Mouse (Mus musculus) midbrain, embryonic 10.5 days (tissue): Measurements from ENCODE around the gene Olfr1097. TPM values are rescaled to one million over a fixed set of nuclear protein-coding genes. Genes with fewer than 3 reads are reported as not detected.

Experiments used
- DNase-seq: peaks from one replicate; pipeline ENCODE4 v3.0.0-alpha.2; 2017; ENCODE audit warnings: low spot score
- H3K27ac ChIP-seq: fragments of 300-500 bp; sonication (generic); replicated peaks from 2 replicates; pipeline ENCODE4 v1.5.1; 2016; ENCODE audit warnings: mild to moderate bottlenecking
- H3K27me3 ChIP-seq: fragments of 300-500 bp; sonication (generic); 2 replicates; pipeline ENCODE4 v1.6.1; 2016; ENCODE audit warnings: low read depth, mild to moderate bottlenecking; ENCODE audit not compliant: poor library complexity, severe bottlenecking
- H3K36me3 ChIP-seq: fragments of 300-500 bp; sonication (generic); 2 replicates; pipeline ENCODE4 v1.6.1; 2016; ENCODE audit warnings: mild to moderate bottlenecking, moderate library complexity
- H3K4me1 ChIP-seq: fragments of 300-500 bp; sonication (generic); 2 replicates; pipeline ENCODE4 v1.6.1; 2016
- H3K4me3 ChIP-seq: fragments of 300-500 bp; sonication (generic); 2 replicates; pipeline ENCODE4 v1.5.1; 2016; ENCODE audit warnings: mild to moderate bottlenecking, moderate library complexity
- H3K9me3 ChIP-seq: fragments of 300-500 bp; sonication (generic); replicated peaks from 2 replicates; pipeline ENCODE4 v1.6.1; 2016; ENCODE audit warnings: mild to moderate bottlenecking
- WGBS: fragments of 180-500 bp; shearing (Covaris S2); methylation state at CpG from one replicate; pipeline ENCODE4 v1.1.7; 2016; 5-methylcytosine and 5-hydroxymethylcytosine counted together
- polyA plus RNA-seq: library from polyadenylated mRNA; unstranded; fragments of >200 nt; fragmentation: Nextera tagmentation; extraction: Ambion mirVana; gene quantifications from 2 replicates; pipeline ENCODE4 v1.2.1, GENCODE M21; 2016

Gene Olfr1097
- polyA plus RNA-seq, result not detected in 2 replicates

DNA sequence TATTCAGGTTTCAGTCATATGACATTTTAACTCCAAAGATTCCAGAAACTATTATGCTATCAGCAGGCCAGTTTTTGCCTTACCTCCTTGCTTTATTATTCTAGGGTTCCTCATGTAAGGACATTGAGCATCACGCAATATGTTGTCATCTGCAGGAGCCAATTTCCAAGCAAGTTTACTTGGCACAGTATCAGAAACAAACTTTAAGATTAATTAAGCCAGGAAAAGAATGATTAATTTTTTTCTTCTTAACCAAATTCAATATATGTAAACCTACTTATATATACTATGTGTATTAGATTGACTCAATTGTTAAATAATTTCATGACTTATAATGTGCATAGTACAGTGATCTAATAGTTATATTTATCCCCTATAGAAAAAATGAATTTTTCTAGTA is at the start of gene Olfr1097:
Olfr1097 (minus strand) TSS at position 101 of the 400 bp plus-strand sequence.
- 93% methylated on average over 1 of the region's 1 CpGs for WGBS
- no peaks in the 10 kb centered on the region for H3K4me1 ChIP-seq

DNA sequence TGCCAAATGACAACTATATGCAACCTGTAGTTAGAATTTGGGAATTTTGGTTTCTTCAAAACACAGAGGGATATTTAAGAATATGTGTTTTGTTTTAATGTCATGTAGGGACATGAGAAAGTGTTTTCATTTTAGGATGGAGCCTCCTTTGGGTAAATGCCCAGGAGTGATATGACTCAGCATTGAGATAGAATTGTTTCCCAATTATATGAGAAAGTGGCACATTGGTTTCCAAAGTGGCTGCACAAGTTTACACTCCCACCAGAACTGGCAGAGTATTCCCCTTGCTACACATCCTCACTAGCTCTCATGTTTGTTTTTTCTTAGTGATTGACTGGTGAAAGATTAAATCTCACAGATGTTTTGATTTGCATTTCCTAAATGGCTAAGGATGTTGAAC is 34.5 kb upstream of the Olfr1097 start:
- no peak overlapping the region for H3K27ac ChIP-seq
- H3K4me1 ChIP-seq, result no peaks in the 10 kb centered on the region
- H3K36me3 ChIP-seq, result no peaks in the 10 kb centered on the region
- H3K9me3 ChIP-seq, result no peaks in the 10 kb centered on the region
- no peaks in the 10 kb centered on the region for H3K27me3 ChIP-seq
- DNase-seq, result no peak
- no peak overlapping the region for H3K4me3 ChIP-seq

More for the DNA sequence above, at the start of gene Olfr1097:
- Histone ChIP-seq H3K4me3 (no peak within 1 kb of the TSS), H3K27ac (no peak within 1 kb of the TSS), H3K9me3 (no peaks in the 10 kb centered on the region), H3K27me3 (no peaks in the 10 kb centered on the region), H3K36me3 (no peaks in the 10 kb centered on the region)
- no peak for DNase-seq

DNA sequence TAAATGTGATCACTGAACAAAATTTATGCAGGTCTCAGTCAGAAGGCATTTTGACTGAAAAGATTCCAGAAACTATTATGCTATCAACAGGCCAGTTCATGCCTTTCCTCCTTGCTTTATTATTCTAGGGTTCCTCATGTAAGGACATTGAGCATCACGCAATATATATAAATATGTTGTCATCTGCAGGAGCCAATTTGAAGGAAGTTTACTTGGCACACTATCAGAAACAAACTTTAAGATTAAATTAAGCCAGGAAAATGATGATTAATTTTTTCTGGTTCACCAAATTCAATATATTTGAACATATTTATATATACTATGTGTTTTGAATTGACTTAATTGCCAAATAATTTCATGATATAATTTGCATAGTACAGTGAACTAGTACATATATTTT is 32.4 kb upstream of the Olfr1097 start, which contains the start of gene Olfr1098:
Olfr1098 (minus strand) TSS at position 101 of the 400 bp plus-strand sequence.
- WGBS, result 91% methylated on average over 1 of the region's 1 CpGs
- no peaks in the 10 kb centered on the region for H3K4me1 ChIP-seq
- no peaks in the 10 kb centered on the region for H3K27me3 ChIP-seq
- no peaks in the 10 kb centered on the region for H3K9me3 ChIP-seq
- no peak within 1 kb of the TSS for H3K4me3 ChIP-seq
- no peaks in the 10 kb centered on the region for H3K36me3 ChIP-seq
- no peak for DNase-seq
- no peak within 1 kb of the TSS for H3K27ac ChIP-seq

DNA sequence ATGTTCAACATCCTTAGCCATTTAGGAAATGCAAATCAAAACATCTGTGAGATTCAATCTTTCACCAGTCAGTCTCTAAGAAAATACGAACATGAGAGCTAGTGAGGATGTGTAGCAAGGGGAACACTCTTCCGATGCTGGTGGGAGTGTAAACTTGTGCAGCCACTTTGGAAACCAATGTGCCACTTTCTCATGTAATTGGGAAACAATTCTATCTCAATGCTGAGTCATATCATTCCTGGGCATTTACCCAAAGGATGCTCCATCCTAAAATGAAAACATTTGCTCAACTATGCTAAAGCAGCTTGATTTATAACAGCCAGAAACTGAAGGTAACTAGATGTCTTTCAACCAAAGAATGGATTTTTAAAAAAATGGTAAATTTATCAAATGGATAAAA is 13.6 kb upstream of the Olfr1097 start:
- H3K27ac ChIP-seq, result no peak overlapping the region
- WGBS, result 82% methylated on average over 2 of the region's 2 CpGs
- H3K36me3 ChIP-seq, result no peaks in the 10 kb centered on the region
- no peaks in the 10 kb centered on the region for H3K4me1 ChIP-seq
- DNase-seq, result no peak
- H3K4me3 ChIP-seq, result no peak overlapping the region
- H3K9me3 ChIP-seq, result no peaks in the 10 kb centered on the region
- no peaks in the 10 kb centered on the region for H3K27me3 ChIP-seq

DNA sequence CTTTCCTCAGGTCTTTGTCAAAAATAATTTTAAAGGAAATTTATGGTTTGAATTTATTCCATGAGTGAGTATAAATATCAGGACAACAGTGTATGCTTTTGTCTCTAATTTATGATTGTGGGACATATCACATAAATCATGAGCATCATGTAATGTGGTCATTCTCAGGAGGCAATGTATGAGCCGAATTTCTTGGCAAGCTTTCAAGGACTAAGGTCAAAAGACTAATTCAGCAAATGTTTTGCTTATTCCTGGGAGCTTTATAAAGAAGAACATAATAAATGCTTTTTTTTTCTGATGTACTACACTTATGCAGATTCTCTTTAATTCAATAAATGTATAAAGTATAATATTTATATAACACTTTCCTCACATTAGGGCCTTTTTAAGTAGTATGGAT is 17.3 kb downstream of the Olfr1097 start, which contains the start of gene Gm13723:
Gm13723 (minus strand) TSS at position 101 of the 400 bp plus-strand sequence.
- no peak within 1 kb of the TSS for H3K4me3 ChIP-seq
- WGBS, result 85% methylated on average over 1 of the region's 1 CpGs
- no peaks in the 10 kb centered on the region for H3K36me3 ChIP-seq
- no peak within 1 kb of the TSS for H3K27ac ChIP-seq
- no peaks in the 10 kb centered on the region for H3K27me3 ChIP-seq
- no peaks in the 10 kb centered on the region for H3K4me1 ChIP-seq
- H3K9me3 ChIP-seq, result no peaks in the 10 kb centered on the region
- no peak for DNase-seq

DNA sequence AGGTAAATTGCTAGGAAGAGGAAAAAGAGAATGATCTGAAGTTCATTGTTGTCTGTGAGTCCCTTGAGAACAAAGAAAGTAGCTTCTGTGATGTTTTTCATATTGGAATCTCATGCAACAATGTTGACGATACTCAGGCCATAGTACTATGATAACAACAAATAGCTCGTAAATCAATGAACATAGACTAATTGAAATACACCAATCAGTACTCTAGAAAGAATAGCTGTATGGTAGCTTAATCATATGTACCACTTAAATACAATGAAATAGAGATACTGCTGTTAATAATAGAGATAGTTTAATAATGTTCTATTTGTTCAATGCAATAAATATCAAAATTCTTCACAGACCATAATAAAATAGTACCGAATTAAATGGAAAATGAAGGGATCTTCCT is 40.4 kb downstream of the Olfr1097 start, which contains the start of gene Olfr1095:
Olfr1095 (minus strand) TSS at position 101 of the 400 bp plus-strand sequence.
- no peaks in the 10 kb centered on the region for H3K4me1 ChIP-seq
- no peaks in the 10 kb centered on the region for H3K27me3 ChIP-seq
- no peak within 1 kb of the TSS for H3K4me3 ChIP-seq
- WGBS, result 91% methylated on average over 3 of the region's 3 CpGs
- H3K27ac ChIP-seq, result no peak within 1 kb of the TSS
- no peak for DNase-seq
- no peaks in the 10 kb centered on the region for H3K9me3 ChIP-seq
- no peaks in the 10 kb centered on the region for H3K36me3 ChIP-seq

Other genes with a start within 250 kb of the Olfr1097 start
- not detected in 2 replicates for gene Olfr1085, start 230.2 kb downstream of the Olfr1097 start, polyA plus RNA-seq
- gene Olfr1086, start 212.1 kb downstream of the Olfr1097 start, polyA plus RNA-seq, result not detected in 2 replicates
- not detected in 2 replicates for gene Olfr1087, start 193.8 kb downstream of the Olfr1097 start, polyA plus RNA-seq
- not detected in 2 replicates for gene Olfr1089, start 158.5 kb downstream of the Olfr1097 start, polyA plus RNA-seq
- gene Olfr1090, start 133.2 kb downstream of the Olfr1097 start, polyA plus RNA-seq, result not detected in 2 replicates
- not detected in 2 replicates for gene Olfr1093, start 109.7 kb downstream of the Olfr1097 start, polyA plus RNA-seq
- not detected in 2 replicates for gene Olfr141, start 82.2 kb downstream of the Olfr1097 start, polyA plus RNA-seq
- gene Olfr1094, start 67.6 kb downstream of the Olfr1097 start, polyA plus RNA-seq, result not detected in 2 replicates
- not detected in 2 replicates for gene Olfr1095, start 40.5 kb downstream of the Olfr1097 start, polyA plus RNA-seq
- not detected in 2 replicates for gene Gm13723, start 17.4 kb downstream of the Olfr1097 start, polyA plus RNA-seq
- gene Olfr1098, start 32.3 kb upstream of the Olfr1097 start, polyA plus RNA-seq, result not detected in 2 replicates
- not detected in 2 replicates for gene Olfr1099, start 68.5 kb upstream of the Olfr1097 start, polyA plus RNA-seq
- not detected in 2 replicates for gene Olfr1100, start 87.7 kb upstream of the Olfr1097 start, polyA plus RNA-seq
- gene Olfr1101, start 99.0 kb upstream of the Olfr1097 start, polyA plus RNA-seq, result not detected in 2 replicates
- gene Olfr1102, start 106.2 kb upstream of the Olfr1097 start, polyA plus RNA-seq, result not detected in 2 replicates
- not detected in 2 replicates for gene Olfr1104, start 134.9 kb upstream of the Olfr1097 start, polyA plus RNA-seq
- gene Olfr1105, start 144.3 kb upstream of the Olfr1097 start, polyA plus RNA-seq, result not detected in 2 replicates
- gene Olfr1106, start 160.1 kb upstream of the Olfr1097 start, polyA plus RNA-seq, result not detected in 2 replicates
- not detected in 2 replicates for gene Olfr1107, start 183.6 kb upstream of the Olfr1097 start, polyA plus RNA-seq
- gene Olfr1109, start 203.8 kb upstream of the Olfr1097 start, polyA plus RNA-seq, result not detected in 2 replicates
- not detected in 2 replicates for gene Olfr259, start 222.4 kb upstream of the Olfr1097 start, polyA plus RNA-seq
- not detected in 2 replicates for gene Olfr1110, start 248.1 kb upstream of the Olfr1097 start, polyA plus RNA-seq